In genomic region chr7:39545134-39545533, GRCm38 (mm10) we compare ENCODE assay signal across 8 mouse cellular contexts. TPM values are rescaled to one million over a fixed set of nuclear protein-coding genes. Genes with fewer than 3 reads are reported as not detected.
DNase-seq lines count a peak whose midpoint lies in the region; ATAC-seq lines count a peak whose summit lies in the region.
"Had no signal": no experiment of that assay in that cellular context is flagged by ENCODE, and none has a peak within 500 bp of the region (broad histone marks: within the 10 kb centered on the region; RNA-seq: fewer than 3 reads in every experiment).

No protein-coding gene starts in this region.

- WGBS in forebrain, embryonic 15.5 days = 53% methylated on average over 10 of the region's 10 CpGs
- WGBS in limb, embryonic 15.5 days = 38% methylated on average over 10 of the region's 10 CpGs
- WGBS in stomach, embryonic 15.5 days = 27% methylated on average over 10 of the region's 10 CpGs

- H3K4me1 ChIP-seq in megakaryocyte, embryonic 14.5 days = peaks cover 10% of the 10 kb centered on the region
- H3K4me1 ChIP-seq in forebrain, embryonic 15.5 days = peaks cover 9% of the 10 kb centered on the region
- 0 out of 2 replicates have a peak, but pooled peaks cover 2% of the 10 kb centered on the region for H3K4me1 ChIP-seq in limb, embryonic 15.5 days
- H3K4me1 ChIP-seq in stomach, embryonic 15.5 days = no peaks in the 10 kb centered on the region

- no peaks in the 10 kb centered on the region for H3K9me3 ChIP-seq in megakaryocyte, embryonic 14.5 days
- no peaks in the 10 kb centered on the region for H3K9me3 ChIP-seq in forebrain, embryonic 15.5 days
- no peaks in the 10 kb centered on the region for H3K9me3 ChIP-seq in limb, embryonic 15.5 days
- no peaks in the 10 kb centered on the region for H3K9me3 ChIP-seq in stomach, embryonic 15.5 days

- no peak for DNase-seq in c-Kit-positive CD71-positive TER-119-positive erythroid progenitor cells, embryonic 14.5 days (ENCODE audit: low spot score)
- no peak for DNase-seq in layer of hippocampus, adult 18-20 months (ENCODE audit: low spot score in 2 of 2)
- DNase-seq: thymus, adult 2 months had no signal

- no peak for ATAC-seq in megakaryocyte, adult 5-6 weeks (ENCODE audit: poor library complexity, severe bottlenecking)
- ATAC-seq in forebrain, embryonic 15.5 days (replicated peaks) = no peak
- ATAC-seq in limb, embryonic 15.5 days (ENCODE audit: insufficient number of reproducible peaks, low FRiP score, low TSS enrichment, low read depth) = no peak
- ATAC-seq in stomach, embryonic 15.5 days (ENCODE audit: insufficient read depth, low FRiP score, low read depth) = no peak

- H3K4me2 ChIP-seq in forebrain, embryonic 15.5 days (replicated peaks) = peak overlapping the region; percentile 79
- H3K4me2 ChIP-seq in limb, embryonic 15.5 days = peak overlapping the region; percentile 58
- H3K4me2 ChIP-seq in stomach, embryonic 15.5 days = peak overlapping the region; percentile 61

- H3K27me3 ChIP-seq in megakaryocyte, embryonic 14.5 days (replicated peaks) = peaks cover 4% of the 10 kb centered on the region
- H3K27me3 ChIP-seq in forebrain, embryonic 15.5 days = no peaks in the 10 kb centered on the region
- no peaks in the 10 kb centered on the region for H3K27me3 ChIP-seq in limb, embryonic 15.5 days
- H3K27me3 ChIP-seq in stomach, embryonic 15.5 days (replicated peaks) = no peaks in the 10 kb centered on the region

- H3K9ac ChIP-seq in forebrain, embryonic 15.5 days (replicated peaks) = peak overlapping the region; percentile 72; the same call in 1 of the 2 replicates
- H3K9ac ChIP-seq in limb, embryonic 15.5 days = peak overlapping the region; percentile 69; the same call in 1 of the 2 replicates
- peak overlapping the region; percentile 56; the same call in 1 of the 2 replicates for H3K9ac ChIP-seq in stomach, embryonic 15.5 days

- H3K27ac ChIP-seq in forebrain, embryonic 15.5 days (replicated peaks) = peak overlapping the region; percentile 74
- peak overlapping the region; percentile 95 for H3K27ac ChIP-seq in limb, embryonic 15.5 days
- H3K27ac ChIP-seq in stomach, embryonic 15.5 days = peak overlapping the region; percentile 97

- H3K36me3 ChIP-seq in megakaryocyte, embryonic 14.5 days (replicated peaks; ENCODE audit: low read length) = no peaks in the 10 kb centered on the region
- no peaks in the 10 kb centered on the region for H3K36me3 ChIP-seq in forebrain, embryonic 15.5 days
- no peaks in the 10 kb centered on the region for H3K36me3 ChIP-seq in limb, embryonic 15.5 days
- no peaks in the 10 kb centered on the region for H3K36me3 ChIP-seq in stomach, embryonic 15.5 days

- H3K4me3 ChIP-seq in megakaryocyte, embryonic 14.5 days (replicated peaks) = peak overlapping the region; percentile 91
- peak overlapping the region; percentile 61 for H3K4me3 ChIP-seq in forebrain, embryonic 15.5 days
- peak overlapping the region; percentile 68 for H3K4me3 ChIP-seq in limb, embryonic 15.5 days
- H3K4me3 ChIP-seq in stomach, embryonic 15.5 days (replicated peaks) = peak overlapping the region; percentile 66

RNA-seq across cellular contexts. Expression of gene Zfp619, which starts 27.6 kb away (rescaled TPM):
- not detected in 2 replicates for polyA plus RNA-seq in megakaryocyte, embryonic 14.5 days (2012; ENCODE audit: insufficient read depth, low replicate concordance)
- 4.7 and 4.9 TPM in 2 replicates for total RNA-seq in megakaryocyte, adult 5-6 weeks (2015)
- total RNA-seq in megakaryocyte, adult 5-6 weeks (2017) = 2.6 and 3.9 TPM in 2 replicates
- polyA plus RNA-seq in forebrain, embryonic 15.5 days (2015; fragmentation: Nextera tagmentation; extraction: Ambion mirVana) = 3.2 and 3.4 TPM in 2 replicates
- 1.3 and 1.6 TPM in 2 replicates for polyA plus RNA-seq in limb, embryonic 15.5 days (2015; fragmentation: Nextera tagmentation; extraction: Ambion mirVana)
- 1.4 TPM in 2 replicates for polyA plus RNA-seq in stomach, embryonic 15.5 days (2015; fragmentation: Nextera tagmentation; extraction: Ambion mirVana)
- total RNA-seq in layer of hippocampus, adult 18-20 months (2021) = 1 to 10 TPM; 3.2 to 3.6 TPM
